Mouse (Mus musculus): ENCODE measurements at regions not wholly inside any gene's neighbourhood (a gene's known extent, or its start where the extent isn't known, plus 50 kb on each side); places are given as distances from the start of the nearest gene placed in this dataset.

DNA sequence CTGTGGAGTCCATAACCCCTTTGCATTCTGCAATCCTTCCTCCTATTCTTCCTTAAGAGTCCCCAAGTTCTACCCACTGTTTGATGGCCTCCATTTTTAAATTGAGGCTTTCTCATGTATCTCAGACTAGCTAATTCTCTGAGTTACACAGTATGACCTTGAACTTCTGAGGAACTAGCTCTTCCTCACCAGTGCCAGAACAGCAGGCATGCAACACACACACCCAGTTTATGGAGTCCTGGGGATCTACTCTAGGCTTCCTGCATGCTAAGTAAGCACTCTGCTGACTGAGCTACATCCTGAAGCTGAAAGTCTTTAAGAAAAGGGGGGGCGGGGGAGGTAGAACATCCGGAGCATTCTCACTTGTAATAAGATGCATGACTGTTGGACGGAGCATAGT is 159.2 kb upstream of the Klf6 start:
- TF ChIP-seq CTCF (IDR thresholded peaks at IDR 0.05; ENCODE audit: low read depth, low read length): no peak
- TF ChIP-seq POLR2A (IDR thresholded peaks at IDR 0.05; ENCODE audit: borderline replicate concordance, low read depth, low read length): no peak

All from bone marrow macrophage, adult 2 months (primary cell).